Mouse (Mus musculus): ENCODE measurements around the gene Vmn2r113.
"Not testable (repeated sequence)": the region's sequence is repeated elsewhere in the genome, so short reads cannot be mapped to it uniquely, and the experiment has no call there.

Gene Vmn2r113

GRCm38 (mm10) chr17:22942684-22943083 lies at the start of gene Vmn2r113:
Gene Vmn2r113 (plus strand): TSS chr17:22942984.
- DNase-seq (ENCODE audit: low spot score): not testable (repeated sequence)
